Mouse (Mus musculus) left cerebral cortex, postnatal 10 days (tissue): Measurements from ENCODE around the gene Fgf6. TPM values are rescaled to one million over a fixed set of nuclear protein-coding genes. Genes with fewer than 3 reads are reported as not detected.

Experiments used
- DNase-seq, 2 experiments: peaks; one replicate each; pipeline ENCODE4 v3.0.0; 2021 to 2022; ENCODE audit warnings: low spot score in 2 of 2, mixed read lengths in 1 of 2; ENCODE audit errors: extremely low spot score in 1 of 2
- intact Hi-C: fragments of 180-260 bp; cut with DNase I; formaldehyde crosslinking; loops from one replicate; pipeline ENCODE4 v1.15.1; 2025
- total RNA-seq, 2 experiments: library from RNA; stranded (reverse); gene quantifications; 2 replicates each; pipeline ENCODE4 v1.2.3; 2021

Fgf6 gene
- total RNA-seq, 2 experiments from 2014 or later = not detected

DNA sequence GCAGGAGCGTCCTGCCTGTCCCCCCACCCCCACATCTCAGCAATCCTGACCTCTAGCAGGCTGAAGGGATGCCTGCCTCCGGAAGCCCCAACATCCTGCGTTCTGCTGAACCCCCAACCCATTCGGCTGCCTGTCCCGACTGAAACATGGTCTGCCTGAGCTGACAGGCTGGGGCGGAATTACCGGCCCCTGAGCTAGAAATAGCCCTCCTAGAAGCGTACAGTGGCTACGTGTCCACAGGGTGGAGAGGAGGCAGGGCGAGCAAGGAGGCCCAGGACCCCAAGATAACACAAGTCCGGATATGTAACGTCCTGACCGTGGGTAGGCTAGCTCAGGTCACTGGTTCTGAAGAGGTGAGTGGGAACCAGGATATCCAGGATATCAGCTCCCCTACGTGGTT is 49.4 kb downstream of the Fgf6 start:
- no peak for DNase-seq
- intact Hi-C loops = no loop called here

DNA sequence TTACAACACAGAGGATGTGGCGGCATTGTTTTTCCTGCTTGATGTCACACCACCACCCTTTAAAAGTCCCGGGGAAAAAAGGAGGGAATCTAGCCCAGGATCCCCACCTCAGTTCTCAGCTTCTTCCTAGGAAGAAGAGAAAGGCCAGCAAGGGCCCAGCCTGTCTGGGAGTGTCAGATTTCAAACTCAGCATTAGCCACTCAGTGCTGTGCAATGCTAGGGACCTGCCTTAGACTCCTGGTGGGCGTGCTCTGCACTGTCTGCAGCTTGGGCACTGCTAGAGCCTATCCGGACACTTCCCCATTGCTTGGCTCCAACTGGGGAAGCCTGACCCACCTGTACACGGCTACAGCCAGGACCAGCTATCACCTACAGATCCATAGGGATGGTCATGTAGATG is 57.4 kb downstream of the Fgf6 start, which contains the start of gene Fgf23:
Fgf23 (plus strand) TSS at position 86 of the 400 bp plus-strand sequence.
- DNase-seq = no peak
- intact Hi-C loops = no loop called here

Other genes with a start within 250 kb of the Fgf6 start
- gene Ndufa9, start 166.4 kb upstream of the Fgf6 start, total RNA-seq = 100 to 1,000 TPM; 153 to 159 TPM
- under 1 TPM; 0.30 to 0.54 TPM for gene Akap3, start 162.5 kb upstream of the Fgf6 start, total RNA-seq
- gene Dyrk4, start 93.7 kb upstream of the Fgf6 start, total RNA-seq = under 1 TPM in 1 of 2 experiments, not detected in 1; 0.15 TPM
- 1 to 10 TPM; 4.1 to 4.9 TPM for gene Rad51ap1, start 76.0 kb upstream of the Fgf6 start, total RNA-seq
- 10 to 100 TPM; 40.0 to 44.8 TPM for gene D6Wsu163e, start 75.6 kb upstream of the Fgf6 start, total RNA-seq
- gene Fgf23, start 57.3 kb downstream of the Fgf6 start, total RNA-seq = under 1 TPM; 0.36 to 0.51 TPM
- 10 to 100 TPM; 20.7 to 24.1 TPM for gene Tigar, start 94.0 kb downstream of the Fgf6 start, total RNA-seq
- 100 to 1,000 TPM; 104 to 130 TPM for gene Ccnd2, start 136.6 kb downstream of the Fgf6 start, total RNA-seq